Mouse (Mus musculus) megakaryocyte-erythroid progenitor cell, adult 5-6 weeks (primary cell): Measurements from ENCODE around the gene Olfr427. TPM values are rescaled to one million over a fixed set of nuclear protein-coding genes. Genes with fewer than 3 reads are reported as not detected.

Experiments
- total RNA-seq, 2 experiments: library from RNA; stranded (forward) in 1 of 2; stranded (reverse) in 1 of 2; fragments of 200-1000, 215-1000 nt in 1 of 2; fragments of >200 nt in 1 of 2; fragmentation: Nextera tagmentation in 1 of 2; gene quantifications; 2 replicates each; pipeline ENCODE4 v1.2.3; 2014 to 2017

The Olfr427 gene
- total RNA-seq, 2 experiments from 2014 or later = not detected

Other genes with a start within 250 kb of the Olfr427 start
- not detected in 2 replicates for gene Ifi211, start 183.8 kb upstream of the Olfr427 start, total RNA-seq (2014; fragmentation: Nextera tagmentation)
- 2.6 and 4.1 TPM in 2 replicates for gene Ifi211, start 183.8 kb upstream of the Olfr427 start, total RNA-seq (2017)
- gene Mndal, start 154.4 kb upstream of the Olfr427 start, total RNA-seq (2014; fragmentation: Nextera tagmentation) = 39.2 and 48.4 TPM in 2 replicates
- gene Mndal, start 154.4 kb upstream of the Olfr427 start, total RNA-seq (2017) = 48.0 and 63.2 TPM in 2 replicates
- 21.6 and 24.5 TPM in 2 replicates for gene Ifi203, start 154.2 kb upstream of the Olfr427 start, total RNA-seq (2014; fragmentation: Nextera tagmentation)
- gene Ifi203, start 154.2 kb upstream of the Olfr427 start, total RNA-seq (2017) = 9.5 and 28.7 TPM in 2 replicates
- not detected in 2 replicates for gene Ifi202b, start 114.1 kb upstream of the Olfr427 start, total RNA-seq (2014; fragmentation: Nextera tagmentation)
- not detected in 2 replicates for gene Ifi202b, start 114.1 kb upstream of the Olfr427 start, total RNA-seq (2017)
- gene Ifi205, start 65.1 kb upstream of the Olfr427 start, total RNA-seq (2014; fragmentation: Nextera tagmentation) = not detected in 2 replicates
- 2.9 and 3.1 TPM in 2 replicates for gene Ifi205, start 65.1 kb upstream of the Olfr427 start, total RNA-seq (2017)
- not detected in 2 replicates for gene Olfr433, start 56.2 kb upstream of the Olfr427 start, total RNA-seq (2014; fragmentation: Nextera tagmentation)
- not detected in 2 replicates for gene Olfr433, start 56.2 kb upstream of the Olfr427 start, total RNA-seq (2017)
- not detected in 2 replicates for gene Olfr432, start 47.7 kb upstream of the Olfr427 start, total RNA-seq (2014; fragmentation: Nextera tagmentation)
- not detected in 2 replicates for gene Olfr432, start 47.7 kb upstream of the Olfr427 start, total RNA-seq (2017)
- not detected in 2 replicates for gene Olfr430, start 30.3 kb upstream of the Olfr427 start, total RNA-seq (2014; fragmentation: Nextera tagmentation)
- not detected in 2 replicates for gene Olfr430, start 30.3 kb upstream of the Olfr427 start, total RNA-seq (2017)
- not detected in 2 replicates for gene Olfr429, start 12.6 kb upstream of the Olfr427 start, total RNA-seq (2014; fragmentation: Nextera tagmentation)
- not detected in 2 replicates for gene Olfr429, start 12.6 kb upstream of the Olfr427 start, total RNA-seq (2017)
- not detected in 2 replicates for gene Olfr231, start 24.3 kb downstream of the Olfr427 start, total RNA-seq (2014; fragmentation: Nextera tagmentation)
- not detected in 2 replicates for gene Olfr231, start 24.3 kb downstream of the Olfr427 start, total RNA-seq (2017)
- not detected in 2 replicates for gene Olfr424, start 34.6 kb downstream of the Olfr427 start, total RNA-seq (2014; fragmentation: Nextera tagmentation)
- not detected in 2 replicates for gene Olfr424, start 34.6 kb downstream of the Olfr427 start, total RNA-seq (2017)
- not detected in 2 replicates for gene Olfr420, start 58.7 kb downstream of the Olfr427 start, total RNA-seq (2014; fragmentation: Nextera tagmentation)
- not detected in 2 replicates for gene Olfr420, start 58.7 kb downstream of the Olfr427 start, total RNA-seq (2017)
- 39.3 and 44.3 TPM in 2 replicates for gene Spta1, start 75.9 kb downstream of the Olfr427 start, total RNA-seq (2014; fragmentation: Nextera tagmentation)
- gene Spta1, start 75.9 kb downstream of the Olfr427 start, total RNA-seq (2017) = 50.4 and 72.5 TPM in 2 replicates
- not detected in 2 replicates for gene Olfr419, start 155.2 kb downstream of the Olfr427 start, total RNA-seq (2014; fragmentation: Nextera tagmentation)
- not detected in 2 replicates for gene Olfr419, start 155.2 kb downstream of the Olfr427 start, total RNA-seq (2017)
- gene Mptx1, start 233.6 kb downstream of the Olfr427 start, total RNA-seq (2014; fragmentation: Nextera tagmentation) = not detected in 2 replicates
- gene Mptx1, start 233.6 kb downstream of the Olfr427 start, total RNA-seq (2017) = not detected in 2 replicates